Mouse (Mus musculus) neural tube, embryonic 11.5 days (tissue): ENCODE results near the gene Lnx1. TPM values are rescaled to one million over a fixed set of nuclear protein-coding genes. Genes with fewer than 3 reads are reported as not detected.

Experiments
- ATAC-seq: fragments of 200-750 bp; cut with Nextera tagmentation; 2 replicates; pipeline ENCODE4 v1.8.0; 2017; ENCODE audit warnings: moderate number of reproducible peaks, mild to moderate bottlenecking, moderate TSS enrichment, moderate library complexity; ENCODE audit not compliant: insufficient read depth, low FRiP score, low TSS enrichment
- DNase-seq: peaks from one replicate; pipeline ENCODE4 v3.0.0-alpha.2; 2015; ENCODE audit warnings: low spot score
- H3K27ac ChIP-seq: fragments of 300-500 bp; sonication (generic); 2 replicates; pipeline ENCODE4 v1.5.1; 2014; ENCODE audit warnings: low read depth, mild to moderate bottlenecking, low read length
- H3K27me3 ChIP-seq: fragments of 300-500 bp; sonication (generic); 2 replicates; pipeline ENCODE4 v1.6.1; 2014; ENCODE audit warnings: mild to moderate bottlenecking, low read length, mixed read lengths; ENCODE audit not compliant: control insufficient read depth, insufficient read depth
- H3K36me3 ChIP-seq: fragments of 300-500 bp; sonication (generic); 2 replicates; pipeline ENCODE4 v1.6.1; 2014; ENCODE audit warnings: mild to moderate bottlenecking, low read length, moderate library complexity, mixed read lengths; ENCODE audit not compliant: control insufficient read depth, insufficient read depth
- H3K4me1 ChIP-seq: fragments of 300-500 bp; sonication (generic); 2 replicates; pipeline ENCODE4 v1.6.1; 2014; ENCODE audit warnings: low read length, mixed read lengths; ENCODE audit not compliant: control insufficient read depth, insufficient read depth
- H3K4me2 ChIP-seq: fragments of 300-500 bp; sonication (generic); 2 replicates; pipeline ENCODE4 v1.6.1; 2014; ENCODE audit warnings: low read depth, mild to moderate bottlenecking, moderate library complexity
- H3K4me3 ChIP-seq: fragments of 300-500 bp; sonication (generic); 2 replicates; pipeline ENCODE4 v1.5.1; 2014; ENCODE audit warnings: low read depth, low read length
- H3K9ac ChIP-seq: fragments of 300-500 bp; sonication (generic); 2 replicates; pipeline ENCODE4 v1.6.1; 2014; ENCODE audit warnings: mild to moderate bottlenecking, low read length
- H3K9me3 ChIP-seq: fragments of 300-500 bp; sonication (generic); 2 replicates; pipeline ENCODE4 v1.6.1; 2016; ENCODE audit warnings: low read length; ENCODE audit not compliant: control insufficient read depth
- WGBS: fragments of 180-500 bp; shearing (Covaris S2); extraction: QIAGEN DNeasy Blood & Tissue Kit; methylation state at CpG from one replicate; pipeline ENCODE4 v1.1.7; 2014; 5-methylcytosine and 5-hydroxymethylcytosine counted together
- polyA plus RNA-seq: library from polyadenylated mRNA; unstranded; fragments of >200 nt; fragmentation: Nextera tagmentation; extraction: Ambion mirVana; gene quantifications from 2 replicates; pipeline ENCODE4 v1.2.1, GENCODE M21; 2014

Gene Lnx1
- polyA plus RNA-seq, 1 experiment from 2014 or later: 0.13 TPM

- H3K9ac ChIP-seq: no peak overlapping the region
- H3K9me3 ChIP-seq: no peaks in the 10 kb centered on the region
- ATAC-seq: no peak
- no peak overlapping the region for H3K4me3 ChIP-seq
- 68% methylated on average over 1 of the region's 1 CpGs for WGBS
- no peaks in the 10 kb centered on the region for H3K36me3 ChIP-seq
- H3K4me1 ChIP-seq: no peaks in the 10 kb centered on the region
- H3K27me3 ChIP-seq: no peaks in the 10 kb centered on the region
- H3K4me2 ChIP-seq: no peak overlapping the region
- no peak for DNase-seq
- H3K27ac ChIP-seq: no peak overlapping the region
Observed at GRCm38 (mm10) chr5:74711056-74711455, 8.3 kb upstream of the Lnx1 start.

GRCm38 (mm10) chr5:74710181-74710580 lies 7.5 kb upstream of the Lnx1 start:
- DNase-seq (no peak), ATAC-seq (no peak)
- WGBS: 86% methylated on average over 4 of the region's 4 CpGs
- Histone ChIP-seq H3K27me3 (no peaks in the 10 kb centered on the region), H3K27ac (no peak overlapping the region), H3K9ac (no peak overlapping the region), H3K9me3 (no peaks in the 10 kb centered on the region), H3K4me2 (no peak overlapping the region), H3K36me3 (no peaks in the 10 kb centered on the region), H3K4me3 (no peak overlapping the region), H3K4me1 (no peaks in the 10 kb centered on the region)

GRCm38 (mm10) chr5:74704460-74704790 lies 1.7 kb upstream of the Lnx1 start:
- DNase-seq (peak; percentile 81), ATAC-seq (peak; percentile 94)
- Histone ChIP-seq H3K4me2 (peak overlapping the region; percentile 38), H3K9ac (0 out of 2 replicates have a peak overlapping the region, but pooled peaks have one; percentile 39), H3K27me3 (no peaks in the 10 kb centered on the region), H3K4me3 (peak overlapping the region; percentile 33), H3K36me3 (no peaks in the 10 kb centered on the region), H3K27ac (no peak overlapping the region), H3K4me1 (no peaks in the 10 kb centered on the region), H3K9me3 (no peaks in the 10 kb centered on the region)
- WGBS: under 1% methylated on average over 8 of the region's 8 CpGs

- Histone ChIP-seq H3K36me3 (no peaks in the 10 kb centered on the region), H3K9me3 (no peaks in the 10 kb centered on the region), H3K9ac (0 out of 2 replicates have a peak overlapping the region, but pooled peaks have one; percentile 39), H3K4me1 (no peaks in the 10 kb centered on the region), H3K4me3 (peak overlapping the region; percentile 33), H3K27me3 (no peaks in the 10 kb centered on the region), H3K27ac (no peak overlapping the region), H3K4me2 (peak overlapping the region; percentile 38)
- DNase-seq (no peak), ATAC-seq (peak; percentile 87)
- WGBS: 15% methylated on average over 17 of the region's 17 CpGs
Observed at GRCm38 (mm10) chr5:74703741-74704459, 1.2 kb upstream of the Lnx1 start.

- no peak overlapping the region for H3K4me2 ChIP-seq
- no peaks in the 10 kb centered on the region for H3K4me1 ChIP-seq
- no peak overlapping the region for H3K27ac ChIP-seq
- ATAC-seq (no peak), DNase-seq (no peak)
- H3K9ac ChIP-seq: no peak overlapping the region
- no peaks in the 10 kb centered on the region for H3K27me3 ChIP-seq
- no peaks in the 10 kb centered on the region for H3K9me3 ChIP-seq
- H3K4me3 ChIP-seq: no peak overlapping the region
- WGBS: 87% methylated on average over 2 of the region's 2 CpGs
- H3K36me3 ChIP-seq: no peaks in the 10 kb centered on the region
Observed at GRCm38 (mm10) chr5:74700918-74701317, 1.8 kb downstream of the Lnx1 start.

- no peak for ATAC-seq
Observed at GRCm38 (mm10) chr5:74699673-74700072, 3.0 kb downstream of the Lnx1 start.

GRCm38 (mm10) chr5:74697534-74697933 lies 5.2 kb downstream of the Lnx1 start:
- H3K4me1 ChIP-seq: no peaks in the 10 kb centered on the region
- H3K36me3 ChIP-seq: no peaks in the 10 kb centered on the region
- no peaks in the 10 kb centered on the region for H3K9me3 ChIP-seq
- H3K27me3 ChIP-seq: no peaks in the 10 kb centered on the region
- H3K27ac ChIP-seq: no peak overlapping the region
- H3K9ac ChIP-seq: no peak overlapping the region
- ATAC-seq (no peak), DNase-seq (no peak)
- 89% methylated on average over 9 of the region's 9 CpGs for WGBS
- H3K4me3 ChIP-seq: no peak overlapping the region
- H3K4me2 ChIP-seq: no peak overlapping the region

More at GRCm38 (mm10) chr5:74699673-74700072, 3.0 kb downstream of the Lnx1 start:
- Histone ChIP-seq H3K4me1 (no peaks in the 10 kb centered on the region), H3K9ac (no peak overlapping the region), H3K9me3 (no peaks in the 10 kb centered on the region), H3K27ac (no peak overlapping the region), H3K4me2 (no peak overlapping the region), H3K4me3 (no peak overlapping the region), H3K36me3 (no peaks in the 10 kb centered on the region), H3K27me3 (no peaks in the 10 kb centered on the region)
- no peak for DNase-seq
- WGBS: 92% methylated on average over 1 of the region's 1 CpGs

GRCm38 (mm10) chr5:74694390-74694801 lies 8.3 kb downstream of the Lnx1 start:
- Histone ChIP-seq H3K27ac (no peak overlapping the region), H3K9me3 (no peaks in the 10 kb centered on the region), H3K9ac (no peak overlapping the region), H3K27me3 (no peaks in the 10 kb centered on the region), H3K4me2 (no peak overlapping the region), H3K4me1 (no peaks in the 10 kb centered on the region), H3K36me3 (no peaks in the 10 kb centered on the region), H3K4me3 (no peak overlapping the region)
- no peak for DNase-seq
- 62% methylated on average over 7 of the region's 7 CpGs for WGBS
- ATAC-seq: no peak

- H3K36me3 ChIP-seq: no peaks in the 10 kb centered on the region
- H3K4me2 ChIP-seq: no peak overlapping the region
- H3K4me1 ChIP-seq: no peaks in the 10 kb centered on the region
- H3K9me3 ChIP-seq: no peaks in the 10 kb centered on the region
- 66% methylated on average over 2 of the region's 2 CpGs for WGBS
- H3K4me3 ChIP-seq: no peak overlapping the region
- H3K27ac ChIP-seq: no peak overlapping the region
- ATAC-seq (no peak), DNase-seq (no peak)
- no peak overlapping the region for H3K9ac ChIP-seq
- no peaks in the 10 kb centered on the region for H3K27me3 ChIP-seq
Observed at GRCm38 (mm10) chr5:74693836-74694235, 8.9 kb downstream of the Lnx1 start.
